Mouse (Mus musculus) lung, postnatal 0 days (tissue): Measurements from ENCODE around the gene Rabl3.

Source experiments
- CTCF ChIP-seq: IDR thresholded peaks from 2 replicates; pipeline ENCODE4 v1.5.1; 2016; ENCODE audit warnings: antibody characterized with exemption, mild to moderate bottlenecking
- EP300 ChIP-seq: IDR thresholded peaks from 2 replicates; pipeline ENCODE4 v1.6.1; 2016; ENCODE audit warnings: antibody characterized with exemption, mild to moderate bottlenecking, control low read depth

DNA sequence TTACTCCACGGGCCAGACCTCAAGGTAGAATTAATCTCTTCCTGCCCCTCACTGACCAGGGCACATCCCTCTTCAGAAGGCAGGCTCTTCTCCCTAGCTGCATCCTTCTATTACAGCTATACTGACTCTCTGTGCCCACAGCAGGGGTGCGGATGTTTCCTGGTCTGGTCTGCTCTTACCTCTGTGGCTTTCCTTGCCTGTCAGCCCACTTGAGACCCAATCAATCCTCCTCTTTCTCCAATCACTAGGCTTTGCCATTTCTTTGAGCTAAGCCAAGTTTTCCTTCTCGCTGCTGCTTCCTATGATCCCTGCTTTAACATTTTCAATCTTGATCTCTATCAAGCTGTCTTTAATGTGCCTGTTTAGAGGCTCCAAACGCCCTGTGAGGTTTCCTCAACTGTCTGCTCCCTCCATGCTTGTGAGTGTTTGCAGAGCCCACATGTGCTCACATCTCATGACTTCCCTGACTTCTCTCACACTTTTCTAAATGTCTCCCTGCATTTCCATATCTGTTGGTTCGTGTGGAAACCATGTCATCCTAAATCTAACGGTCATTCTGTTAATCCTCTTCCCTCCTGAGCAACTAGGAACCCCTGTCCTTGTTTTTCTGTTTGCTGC, 23.2 kb upstream of the Rabl3 start:
- TF ChIP-seq EP300 = no peak
- TF ChIP-seq CTCF = no peak
